Mouse (Mus musculus): ENCODE measurements around the gene Slc7a1.

The Slc7a1 gene

DNA sequence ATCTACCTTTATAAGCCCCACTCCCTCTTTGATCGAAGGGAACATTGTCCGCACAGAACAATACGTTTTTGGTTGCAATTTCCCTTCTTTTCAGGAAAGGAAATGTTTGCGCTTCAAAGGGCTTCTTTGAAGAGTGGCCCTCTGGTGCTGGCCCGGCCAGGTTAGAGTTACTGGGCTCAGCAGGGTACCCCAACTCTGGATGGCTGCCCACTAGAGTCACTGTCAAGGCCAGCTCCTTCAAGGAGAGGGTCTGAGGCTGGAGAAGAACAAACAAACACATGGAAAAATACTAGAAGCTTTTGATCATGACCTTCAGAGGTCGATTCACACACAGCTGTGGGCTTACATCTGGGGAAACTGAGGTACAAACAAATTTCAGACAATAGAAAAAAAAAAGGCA is 6.9 kb downstream of the Slc7a1 start:
- no peak for DNase-seq (ENCODE audit: low spot score in 2 of 2)

- no peak for DNase-seq (ENCODE audit: low spot score in 2 of 2)
Measured at GRCm38 (mm10) chr5:148389007-148389970, 10.4 kb downstream of the Slc7a1 start.

DNA sequence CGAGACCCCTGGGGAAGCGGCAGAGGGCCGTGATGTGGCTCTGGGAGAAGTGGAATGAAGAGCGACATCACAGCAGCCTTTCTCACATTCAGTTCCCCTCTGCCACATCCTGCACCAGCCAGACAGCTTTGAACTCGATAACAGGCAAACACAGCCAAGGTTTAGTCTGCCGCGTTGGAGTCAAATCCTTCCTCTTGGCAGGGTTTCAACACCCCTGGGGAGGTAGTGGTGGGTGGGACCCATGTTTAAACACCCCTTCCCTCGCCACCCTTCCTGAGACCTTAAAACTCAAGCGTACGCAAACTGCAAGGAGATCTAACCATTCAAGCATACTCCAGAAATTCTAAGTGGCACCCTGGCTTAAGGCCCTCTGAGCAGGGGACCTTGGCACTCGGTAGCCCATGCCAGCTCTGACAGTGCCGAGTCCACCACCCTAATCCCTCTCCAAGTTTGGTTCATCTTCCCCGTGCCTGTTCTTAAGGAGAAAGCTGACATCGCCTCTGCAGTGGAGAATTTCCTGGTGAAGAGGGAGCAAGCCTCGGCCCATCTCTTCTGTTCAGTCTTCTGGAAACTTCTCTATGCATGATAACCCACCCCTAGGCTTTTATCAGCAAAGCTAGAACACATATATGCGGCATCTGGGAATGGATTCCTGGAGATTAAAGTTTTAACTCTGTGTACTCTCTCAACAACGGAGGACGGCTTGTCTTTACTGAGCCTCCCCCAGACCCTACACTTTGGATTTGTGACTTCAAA is 11.3 kb downstream of the Slc7a1 start:
- DNase-seq (ENCODE audit: low spot score in 2 of 2) = no peak

DNA sequence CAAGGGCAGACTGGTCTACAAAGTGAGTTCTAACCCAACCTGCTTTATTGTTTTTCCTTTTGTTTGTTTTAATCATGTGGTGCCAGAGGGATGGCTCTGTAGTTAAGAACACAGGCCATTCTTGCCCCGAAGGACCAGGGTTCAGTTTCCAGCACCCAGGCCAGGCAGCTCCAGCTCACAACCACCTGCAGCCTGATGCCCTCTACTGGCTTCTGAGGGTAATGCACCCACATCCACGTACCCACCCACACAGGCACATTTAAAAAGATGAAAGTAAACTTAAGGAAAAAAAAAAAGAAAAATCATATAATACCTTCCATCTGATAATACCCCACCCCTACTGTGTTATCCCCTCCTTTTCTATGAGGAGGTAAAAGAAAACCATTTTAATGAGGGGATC is 11.9 kb downstream of the Slc7a1 start:
- DNase-seq (ENCODE audit: low spot score in 2 of 2) = no peak

DNA sequence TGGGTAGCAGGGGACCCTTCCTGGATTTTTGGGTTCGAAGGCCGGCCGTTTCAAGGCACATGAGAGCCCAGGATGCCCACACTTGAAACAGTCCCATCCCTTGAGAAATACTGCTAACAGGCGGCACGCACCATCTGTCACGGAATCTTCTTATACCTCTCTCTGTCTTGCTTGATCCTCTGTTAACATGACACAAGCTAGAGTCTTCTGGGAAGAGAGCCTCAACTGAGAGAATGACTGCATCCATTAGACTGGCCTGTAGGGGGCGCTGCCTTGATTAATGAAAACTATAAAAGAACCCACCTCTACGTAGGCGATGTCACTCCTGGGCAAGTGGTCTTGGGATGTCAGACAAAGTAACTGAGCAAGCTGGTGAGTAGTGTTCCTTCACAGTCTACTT is 13.2 kb downstream of the Slc7a1 start:
- no peak for DNase-seq (ENCODE audit: low spot score in 2 of 2)

DNA sequence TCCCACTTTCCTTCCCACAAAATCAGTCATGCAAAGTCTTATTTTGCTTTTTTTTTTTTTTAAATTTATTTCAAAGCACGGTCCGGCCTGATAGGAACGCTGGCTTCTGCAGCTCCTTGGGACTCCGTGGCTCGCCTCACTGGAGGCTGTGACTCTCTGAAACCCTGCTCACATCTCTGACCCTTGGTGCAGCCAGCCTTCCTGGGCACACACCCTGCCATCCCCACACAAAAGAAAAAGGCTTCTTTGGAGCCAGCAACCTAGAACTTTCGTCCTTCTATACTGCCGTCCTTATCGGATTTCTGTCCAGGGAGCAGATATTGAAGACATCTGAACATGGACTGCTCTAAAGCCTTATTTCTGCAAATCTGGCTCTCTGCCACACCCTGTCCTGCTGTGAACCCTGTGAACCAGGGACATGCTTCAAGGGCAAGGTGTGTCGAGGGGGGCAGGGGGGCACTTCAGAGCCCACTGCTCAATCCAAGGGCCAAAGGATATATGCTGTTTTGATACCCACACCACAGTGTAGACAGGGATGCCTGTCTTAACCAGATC is 15.1 kb downstream of the Slc7a1 start:
- DNase-seq (ENCODE audit: low spot score in 2 of 2) = no peak

- DNase-seq (ENCODE audit: low spot score in 2 of 2) = no peak
Measured at GRCm38 (mm10) chr5:148383841-148384500, 15.7 kb downstream of the Slc7a1 start.

DNA sequence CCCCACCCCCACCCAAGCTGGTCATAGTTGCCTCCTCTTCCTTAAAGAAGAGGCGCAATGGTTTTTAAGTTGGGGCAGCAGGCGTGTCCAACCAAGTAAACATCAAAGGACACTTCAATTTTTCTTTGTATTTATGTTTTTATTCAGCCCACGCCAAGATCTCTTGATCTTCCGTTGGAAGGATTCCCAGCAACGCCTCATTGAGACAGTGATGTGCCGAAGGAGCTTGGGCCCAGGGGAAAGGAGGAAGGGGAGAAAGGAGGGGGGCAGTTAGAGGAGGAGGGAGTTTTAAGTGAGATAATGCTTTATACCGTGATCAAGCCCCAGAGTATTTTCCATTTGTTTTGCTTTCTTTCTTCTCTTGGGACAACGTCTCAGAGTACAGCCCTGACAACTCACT is 18.6 kb downstream of the Slc7a1 start:
- DNase-seq (ENCODE audit: low spot score in 2 of 2) = no peak

GRCm38 (mm10) chr5:148380246-148380504 is 19.5 kb downstream of the Slc7a1 start:
- DNase-seq (ENCODE audit: low spot score in 2 of 2) = no peak

- DNase-seq (ENCODE audit: low spot score in 2 of 2) = no peak
Measured at GRCm38 (mm10) chr5:148379455-148380245, 20.1 kb downstream of the Slc7a1 start.

- no peak for DNase-seq (ENCODE audit: low spot score in 2 of 2)
Measured at GRCm38 (mm10) chr5:148378707-148379106, 21.0 kb downstream of the Slc7a1 start.

DNA sequence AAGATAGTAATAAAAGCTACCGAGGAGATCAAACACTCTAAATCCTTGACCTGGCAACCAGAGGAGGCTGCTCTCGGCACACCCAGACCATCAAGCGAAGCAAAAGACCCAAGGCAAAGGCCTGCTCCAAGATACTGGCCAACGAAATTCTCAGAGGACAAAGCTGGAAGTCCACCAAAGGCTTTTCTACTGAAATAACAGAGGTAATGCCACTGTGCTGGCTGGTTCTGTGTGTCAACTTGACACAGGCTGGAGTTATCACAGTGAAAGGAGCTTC is 21.5 kb downstream of the Slc7a1 start:
- DNase-seq (ENCODE audit: low spot score in 2 of 2) = no peak

DNA sequence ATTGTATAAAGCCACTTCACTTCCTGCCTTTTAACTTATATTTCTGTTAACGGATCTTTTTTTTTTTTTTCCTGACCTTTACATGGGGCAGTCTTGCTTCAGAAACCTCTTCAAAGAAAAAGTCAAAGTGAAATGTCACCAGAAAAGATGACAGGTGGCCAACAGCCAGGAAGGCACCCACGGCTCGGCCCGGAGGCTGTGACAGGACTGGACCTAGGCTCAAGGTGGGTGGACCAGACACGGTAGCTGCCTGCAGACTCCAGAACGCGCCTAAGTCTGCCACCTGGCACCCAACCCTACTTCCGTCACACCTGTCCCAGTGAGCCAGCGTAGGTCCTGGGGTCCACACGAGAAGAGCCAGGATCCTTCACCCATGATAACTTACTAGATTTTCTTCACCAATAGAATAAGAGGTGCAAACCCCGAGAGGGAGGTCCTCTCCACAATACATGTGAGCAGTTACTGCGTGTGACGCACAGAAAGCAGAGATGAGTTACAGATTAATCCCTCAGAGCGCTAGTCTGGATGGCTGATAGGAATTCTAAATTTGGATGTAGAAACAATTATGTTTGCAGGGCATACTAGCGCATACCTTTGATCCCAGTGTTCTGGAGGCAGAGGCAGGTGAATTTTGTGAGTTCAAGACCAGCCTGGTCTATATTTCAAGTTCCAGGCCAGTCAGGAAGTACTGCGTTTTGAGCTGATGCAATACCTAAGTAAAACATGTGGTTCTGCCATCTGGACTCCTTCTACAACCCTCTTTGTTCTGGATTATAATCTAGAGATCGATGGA is 22.1 kb downstream of the Slc7a1 start:
- DNase-seq (ENCODE audit: low spot score in 2 of 2) = no peak

DNA sequence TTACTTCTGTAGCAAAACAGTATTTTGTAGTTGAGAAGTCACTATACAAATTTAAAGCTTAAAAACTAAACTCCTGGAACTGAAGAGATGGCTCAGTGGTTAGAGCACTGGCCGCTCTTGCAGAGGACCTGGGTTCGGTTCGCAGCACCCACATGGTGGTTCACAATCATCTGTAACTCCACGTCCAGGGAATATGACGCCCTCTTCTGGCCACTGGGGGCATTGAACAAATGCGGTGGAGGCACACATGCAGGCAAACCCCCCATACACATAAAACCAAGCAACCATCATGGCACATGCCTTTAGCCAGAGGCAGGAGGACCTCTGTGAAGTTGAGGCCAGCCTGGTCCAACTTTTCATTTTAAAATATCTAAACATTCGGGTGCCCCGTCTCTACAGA is 23.3 kb downstream of the Slc7a1 start:
- no peak for DNase-seq (ENCODE audit: low spot score in 2 of 2)

DNA sequence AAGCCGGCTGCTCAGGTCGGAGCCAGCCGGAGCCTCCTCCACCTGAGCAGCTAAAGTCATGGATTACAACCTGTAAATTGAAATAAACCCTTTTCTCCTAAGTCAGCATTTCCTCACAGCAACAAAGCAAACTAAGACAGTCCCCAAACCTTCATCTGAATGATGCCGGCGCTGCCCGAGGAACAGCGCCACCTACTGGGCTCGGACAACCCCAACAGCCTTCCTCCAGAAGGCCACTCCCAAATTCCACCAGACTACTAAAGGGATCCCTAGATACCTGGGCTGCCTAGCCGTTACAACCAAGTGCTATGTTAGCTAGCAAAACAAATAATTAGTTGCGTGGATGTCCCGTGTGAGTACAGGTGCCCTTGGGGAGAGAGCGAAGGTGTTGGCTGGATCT is 24.2 kb downstream of the Slc7a1 start:
- no peak for DNase-seq (ENCODE audit: low spot score in 2 of 2)

GRCm38 (mm10) chr5:148373092-148373685 is 26.5 kb downstream of the Slc7a1 start:
- no peak for DNase-seq (ENCODE audit: low spot score in 2 of 2)

DNA sequence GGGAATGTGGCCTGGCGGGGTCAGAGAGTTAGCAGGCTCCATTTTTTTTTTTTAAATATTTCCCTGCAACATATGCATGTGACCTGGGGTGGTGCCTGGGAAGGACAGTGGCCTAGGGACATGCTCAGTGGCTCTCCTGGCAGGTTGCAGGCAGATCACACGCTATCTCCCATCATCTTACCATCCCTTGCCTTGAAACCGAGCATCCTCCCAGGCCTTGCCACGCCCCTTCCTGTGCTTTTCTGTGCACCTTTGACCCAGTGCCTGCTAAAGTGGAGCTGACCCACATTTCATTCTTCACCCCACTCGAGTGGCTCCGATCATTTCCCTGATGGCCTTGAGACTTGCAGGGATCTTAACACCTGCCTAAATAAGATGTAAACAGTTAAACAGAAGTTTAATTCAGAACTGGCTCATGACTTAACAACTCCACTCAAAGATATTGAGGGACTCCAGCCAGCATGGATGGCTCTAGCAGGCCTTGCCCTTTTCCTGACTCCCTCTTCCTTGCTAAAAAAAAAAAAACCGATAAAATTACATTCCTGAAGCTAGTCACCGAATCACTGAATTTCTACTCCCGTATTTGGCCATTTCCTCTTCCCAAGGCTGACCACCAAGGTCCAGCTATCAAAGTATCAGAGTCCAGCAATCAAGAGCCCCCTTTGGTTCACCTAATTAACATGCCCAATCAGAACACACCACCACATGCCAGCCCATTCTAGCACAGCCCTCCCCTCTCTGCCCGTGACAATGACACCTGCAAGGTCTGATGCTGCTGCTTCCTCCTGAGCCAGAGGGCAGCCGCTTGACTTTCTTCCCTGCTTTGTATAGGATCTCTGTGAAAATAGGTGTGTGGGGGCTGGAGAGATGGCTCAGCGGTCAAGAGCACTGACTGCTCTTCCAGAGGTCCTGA is 27.4 kb downstream of the Slc7a1 start:
- no peak for DNase-seq (ENCODE audit: low spot score in 2 of 2)

- DNase-seq (ENCODE audit: low spot score in 2 of 2) = no peak
Measured at GRCm38 (mm10) chr5:148371375-148371774, 28.3 kb downstream of the Slc7a1 start.

- DNase-seq (ENCODE audit: low spot score in 2 of 2) = no peak
Measured at GRCm38 (mm10) chr5:148370624-148371023, 29.1 kb downstream of the Slc7a1 start.

Measured in frontal cortex, postnatal 10 days (tissue).